Mouse (Mus musculus) liver, postnatal 0 days (tissue): ENCODE measurements at regions not wholly inside any gene's neighbourhood (a gene's known extent, or its start where the extent isn't known, plus 50 kb on each side); places are given as distances from the start of the nearest gene placed in this dataset.
A peak's percentile ranks its signal among the peaks of the same experiment; 100 is the strongest.

Experiments used
- ATAC-seq: fragments of 200-750 bp; cut with Nextera tagmentation; 2 replicates; pipeline ENCODE4 v1.8.0; 2017; ENCODE audit warnings: mild to moderate bottlenecking, moderate library complexity
- DNase-seq: peaks from one replicate; pipeline ENCODE4 v3.0.0-alpha.2; 2016
- H3K27ac ChIP-seq: fragments of 300-500 bp; sonication (generic); 2 replicates; pipeline ENCODE4 v1.5.1; 2014; ENCODE audit warnings: antibody characterized with exemption, moderate library complexity, mild to moderate bottlenecking, low read depth
- H3K27me3 ChIP-seq: fragments of 300-500 bp; sonication (generic); 2 replicates; pipeline ENCODE4 v1.6.1; 2014; ENCODE audit warnings: low read length, control low read depth, mixed read lengths; ENCODE audit not compliant: insufficient read depth
- H3K36me3 ChIP-seq: fragments of 300-500 bp; sonication (generic); replicated peaks from 2 replicates; pipeline ENCODE4 v1.6.1; 2014; ENCODE audit warnings: mild to moderate bottlenecking, control low read depth, low read length, moderate library complexity, mixed read lengths; ENCODE audit not compliant: insufficient read depth
- H3K4me1 ChIP-seq: fragments of 300-500 bp; sonication (generic); 2 replicates; pipeline ENCODE4 v1.6.1; 2014; ENCODE audit warnings: antibody characterized with exemption, mild to moderate bottlenecking, control low read depth; ENCODE audit not compliant: insufficient read depth
- H3K4me2 ChIP-seq: fragments of 300-500 bp; sonication (generic); 2 replicates; pipeline ENCODE4 v1.6.1; 2014; ENCODE audit warnings: low read depth, mild to moderate bottlenecking, low read length, moderate library complexity, mixed read lengths
- H3K4me3 ChIP-seq: fragments of 300-500 bp; sonication (generic); 2 replicates; pipeline ENCODE4 v1.5.1; 2014; ENCODE audit warnings: low read depth, low read length
- H3K9ac ChIP-seq: fragments of 300-500 bp; sonication (generic); replicated peaks from 2 replicates; pipeline ENCODE4 v1.6.1; 2014; ENCODE audit warnings: mild to moderate bottlenecking, moderate library complexity
- H3K9me3 ChIP-seq: fragments of 300-500 bp; sonication (generic); 2 replicates; pipeline ENCODE4 v1.6.1; 2016; ENCODE audit warnings: mild to moderate bottlenecking, control low read depth, low read length, mixed read lengths
- CTCF ChIP-seq: sonication (generic); IDR thresholded peaks from 2 replicates; pipeline ENCODE4 v1.5.1; 2016; ENCODE audit warnings: antibody characterized with exemption, low read depth
- EP300 ChIP-seq: IDR thresholded peaks from 2 replicates; pipeline ENCODE4 v1.6.1; 2016; ENCODE audit warnings: antibody characterized with exemption, low read depth, mild to moderate bottlenecking
- WGBS: fragments of 180-500 bp; shearing (Covaris S2); extraction: QIAGEN DNeasy Blood & Tissue Kit; methylation state at CpG from one replicate; pipeline ENCODE4 v1.1.7; 2014; ENCODE audit not compliant: insufficient replicate concordance; 5-methylcytosine and 5-hydroxymethylcytosine counted together

DNA sequence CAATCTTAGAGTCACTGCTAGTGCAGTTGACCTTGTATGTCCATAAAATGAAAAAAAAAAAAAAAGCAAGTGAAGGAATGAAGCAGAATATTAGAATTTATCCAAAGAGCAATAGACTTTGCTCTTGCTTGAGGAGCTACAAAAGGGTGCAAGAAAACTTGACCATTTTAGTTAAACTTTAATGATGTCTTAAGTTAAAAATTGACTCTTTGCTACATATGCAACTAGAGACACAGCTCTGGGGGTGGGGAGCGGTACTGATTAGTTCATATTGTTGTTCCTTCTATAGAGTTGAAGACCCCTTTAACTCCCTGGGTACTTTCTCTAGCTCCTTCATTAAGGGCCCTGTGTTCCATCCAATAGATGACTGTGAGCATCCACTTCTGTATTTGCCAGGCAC lies 915.0 kb upstream of the Gm8797 start:
- DNase-seq (no peak), ATAC-seq (no peak)
- no peak overlapping the region for H3K9ac ChIP-seq
- H3K9me3 ChIP-seq = no peaks in the 10 kb centered on the region
- H3K27ac ChIP-seq = no peak overlapping the region
- WGBS = 71% methylated on average over 1 of the region's 1 CpGs
- no peaks in the 10 kb centered on the region for H3K4me1 ChIP-seq
- no peak overlapping the region for H3K4me3 ChIP-seq
- no peaks in the 10 kb centered on the region for H3K36me3 ChIP-seq
- H3K4me2 ChIP-seq = no peak overlapping the region
- TF ChIP-seq EP300 (no peak), CTCF (no peak)
- no peaks in the 10 kb centered on the region for H3K27me3 ChIP-seq

DNA sequence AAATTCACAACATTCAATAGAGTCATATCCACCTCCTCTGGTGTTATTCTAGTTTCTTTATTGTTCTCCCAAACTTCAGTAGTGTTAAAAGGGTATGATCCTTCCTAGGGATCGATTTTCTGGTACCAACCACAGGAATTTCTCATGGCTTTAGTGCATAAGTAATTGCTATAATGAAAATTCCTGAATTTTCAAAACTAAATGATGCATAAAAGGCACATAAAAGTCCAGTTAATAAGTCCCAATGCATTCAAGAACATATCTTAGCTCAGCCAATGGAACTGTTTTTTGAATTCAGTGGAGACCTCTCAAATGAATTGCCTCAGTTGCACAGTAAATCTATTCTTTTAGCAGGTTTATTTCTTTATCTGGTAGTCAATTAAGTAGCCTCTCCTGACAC lies 913.7 kb upstream of the Gm8797 start:
- H3K36me3 ChIP-seq = no peaks in the 10 kb centered on the region
- no peak overlapping the region for H3K4me3 ChIP-seq
- H3K9me3 ChIP-seq = no peaks in the 10 kb centered on the region
- no peaks in the 10 kb centered on the region for H3K27me3 ChIP-seq
- DNase-seq = no peak
- H3K4me2 ChIP-seq = no peak overlapping the region
- H3K9ac ChIP-seq = no peak overlapping the region
- no peak for ATAC-seq
- WGBS = 34% methylated on average over 1 of the region's 1 CpGs
- H3K4me1 ChIP-seq = no peaks in the 10 kb centered on the region
- H3K27ac ChIP-seq = no peak overlapping the region
- TF ChIP-seq EP300 = no peak

DNA sequence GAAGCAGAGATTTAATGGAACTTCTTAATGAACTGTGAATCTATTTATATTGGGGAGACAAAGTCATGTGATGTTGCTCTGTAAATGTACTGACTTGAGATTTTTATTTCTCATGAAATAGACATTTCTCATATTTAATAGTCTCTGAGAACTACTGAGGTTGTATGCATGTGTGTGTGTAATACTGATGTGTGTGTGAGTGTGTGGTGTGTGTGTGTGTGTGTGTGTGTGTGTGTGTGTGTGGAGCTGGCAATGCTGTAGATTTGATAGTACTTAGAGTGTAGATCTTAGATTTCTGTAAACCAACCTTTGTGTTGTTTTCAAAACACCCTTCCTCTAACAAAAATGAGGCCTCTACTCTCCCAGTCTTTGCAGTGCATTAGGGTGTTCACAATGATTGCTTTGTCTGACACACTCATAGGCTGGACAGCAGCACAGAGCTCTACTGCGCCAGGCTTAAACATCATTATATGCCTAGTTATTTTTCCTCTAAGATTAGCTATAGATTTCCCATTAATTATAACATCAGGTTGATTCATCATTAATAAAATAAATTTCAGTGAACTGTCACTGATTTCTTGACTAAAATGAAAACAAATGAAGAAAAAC lies 895.5 kb upstream of the Gm8797 start:
- Histone ChIP-seq H3K9me3 (no peaks in the 10 kb centered on the region), H3K4me2 (no peak overlapping the region), H3K4me3 (no peak overlapping the region), H3K27ac (no peak overlapping the region), H3K4me1 (no peaks in the 10 kb centered on the region), H3K36me3 (no peaks in the 10 kb centered on the region), H3K9ac (no peak overlapping the region), H3K27me3 (no peaks in the 10 kb centered on the region)
- TF ChIP-seq CTCF = no peak
- no peak for TF ChIP-seq EP300
- no peak for ATAC-seq
- 77% methylated on average over 1 of the region's 1 CpGs for WGBS
- DNase-seq = no peak

DNA sequence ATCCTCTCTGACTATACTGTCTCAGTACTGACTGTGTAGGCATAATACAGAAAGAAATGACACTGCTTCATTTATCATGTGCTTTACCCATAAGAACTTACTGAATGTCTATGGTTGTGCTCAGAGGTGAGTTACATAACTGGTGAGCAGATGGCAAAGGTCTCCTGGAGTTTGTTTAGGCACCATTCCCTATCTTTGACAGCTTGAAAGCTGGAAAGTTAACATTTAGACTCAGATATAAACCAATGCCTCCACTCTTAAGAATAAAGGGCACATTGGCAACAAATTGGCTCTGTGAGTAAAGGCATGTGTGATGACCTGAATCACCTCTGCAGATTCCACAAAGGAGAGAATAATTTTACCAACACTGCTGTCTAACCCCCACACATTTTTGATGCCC lies 894.0 kb upstream of the Gm8797 start:
- no peak overlapping the region for H3K4me2 ChIP-seq
- TF ChIP-seq EP300 (no peak), CTCF (no peak)
- H3K4me1 ChIP-seq = no peaks in the 10 kb centered on the region
- no peaks in the 10 kb centered on the region for H3K9me3 ChIP-seq
- no peaks in the 10 kb centered on the region for H3K27me3 ChIP-seq
- DNase-seq = no peak
- H3K9ac ChIP-seq = no peak overlapping the region
- no peak overlapping the region for H3K4me3 ChIP-seq
- no peaks in the 10 kb centered on the region for H3K36me3 ChIP-seq
- H3K27ac ChIP-seq = no peak overlapping the region
- 0 out of 2 replicates have a peak, but pooled peaks have one; percentile 31 for ATAC-seq

DNA sequence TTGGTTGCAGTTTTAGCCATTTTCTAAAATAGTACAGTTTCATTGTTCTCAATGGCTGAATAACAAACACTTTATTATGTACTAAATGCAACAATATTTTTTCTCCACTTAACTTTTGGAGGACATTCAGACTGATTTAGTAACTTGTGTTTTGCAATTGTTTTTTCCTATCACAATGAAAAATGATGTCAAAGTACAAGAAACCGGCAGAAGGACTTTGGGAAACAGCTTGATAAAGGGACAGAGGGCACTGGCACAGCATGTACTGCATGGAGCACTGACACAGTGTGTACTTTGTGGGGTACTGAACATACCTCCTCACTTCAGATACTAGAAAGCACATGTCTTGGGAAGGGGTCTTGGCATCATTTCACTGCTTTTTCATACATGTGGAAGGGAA lies 884.4 kb upstream of the Gm8797 start:
- no peak for DNase-seq

DNA sequence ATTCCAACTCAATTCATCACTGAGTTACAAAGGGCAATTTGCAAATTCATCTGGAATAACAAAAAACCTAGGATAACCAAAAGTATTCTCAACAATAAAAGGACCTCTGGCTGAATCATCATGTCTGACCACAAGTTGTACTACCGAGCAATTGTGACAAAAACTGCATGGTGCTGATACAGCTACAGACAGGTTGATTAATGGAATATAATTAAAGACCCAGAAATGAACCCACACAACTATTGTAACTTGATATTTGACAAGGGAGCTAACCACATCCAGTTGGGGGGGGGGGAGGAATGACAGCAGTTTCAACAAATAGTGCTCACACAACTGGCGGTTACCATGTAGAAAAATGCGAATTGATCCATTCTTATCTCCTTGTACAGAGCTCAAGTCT lies 864.7 kb upstream of the Gm8797 start:
- no peaks in the 10 kb centered on the region for H3K4me1 ChIP-seq
- H3K9me3 ChIP-seq = no peaks in the 10 kb centered on the region
- ATAC-seq = no peak
- H3K4me3 ChIP-seq = no peak overlapping the region
- no peak for TF ChIP-seq CTCF
- TF ChIP-seq EP300 = no peak
- no peak overlapping the region for H3K4me2 ChIP-seq
- H3K27ac ChIP-seq = no peak overlapping the region
- no peak for DNase-seq
- no peaks in the 10 kb centered on the region for H3K27me3 ChIP-seq
- WGBS = 79% methylated on average over 3 of the region's 3 CpGs
- no peaks in the 10 kb centered on the region for H3K36me3 ChIP-seq
- H3K9ac ChIP-seq = no peak overlapping the region

More for the DNA sequence above, 884.4 kb upstream of the Gm8797 start:
- ATAC-seq = no peak
- Histone ChIP-seq H3K36me3 (no peaks in the 10 kb centered on the region), H3K27ac (no peak overlapping the region), H3K4me3 (no peak overlapping the region), H3K4me1 (no peaks in the 10 kb centered on the region), H3K9me3 (no peaks in the 10 kb centered on the region), H3K4me2 (no peak overlapping the region), H3K27me3 (no peaks in the 10 kb centered on the region), H3K9ac (no peak overlapping the region)
- TF ChIP-seq EP300 (no peak), CTCF (no peak)
- 59% methylated on average over 1 of the region's 1 CpGs for WGBS

DNA sequence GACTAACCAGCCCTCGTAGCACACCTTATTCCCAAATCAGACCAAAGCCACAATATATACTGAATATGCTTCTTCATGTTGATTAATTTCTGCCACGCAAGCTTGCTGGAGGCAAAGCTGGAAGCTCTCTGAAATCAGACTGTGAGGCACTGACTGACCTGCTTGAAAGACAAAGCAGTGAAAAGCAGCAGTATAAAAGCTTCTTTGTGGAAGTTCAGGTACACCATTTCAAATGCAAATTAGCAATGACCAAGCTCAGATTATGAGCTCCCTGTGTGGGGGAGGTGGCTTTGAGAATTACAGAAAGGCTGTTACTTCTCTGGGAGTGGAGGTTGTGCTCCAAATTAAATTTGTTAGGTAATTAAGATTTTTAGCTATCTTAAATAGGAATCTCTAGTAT lies 857.5 kb upstream of the Gm8797 start:
- TF ChIP-seq CTCF = no peak
- TF ChIP-seq EP300 = no peak
- Histone ChIP-seq H3K9ac (no peak overlapping the region), H3K4me3 (no peak overlapping the region), H3K4me1 (no peaks in the 10 kb centered on the region), H3K27me3 (no peaks in the 10 kb centered on the region), H3K36me3 (no peaks in the 10 kb centered on the region), H3K4me2 (no peak overlapping the region), H3K9me3 (no peaks in the 10 kb centered on the region; the same call in 1 of the 2 replicates), H3K27ac (no peak overlapping the region)
- WGBS = 75% methylated on average over 2 of the region's 2 CpGs
- DNase-seq (no peak), ATAC-seq (no peak)
